Mouse (Mus musculus): ENCODE results near the gene Il17re. TPM values are rescaled to one million over a fixed set of nuclear protein-coding genes. Genes with fewer than 3 reads are reported as not detected.

Il17re gene
- polyA plus RNA-seq, 1 experiment, result not detected

GRCm38 (mm10) chr6:113517434-113518080 is 59.3 kb downstream of the Il17re start:
- Histone ChIP-seq H3K36me3 (ENCODE audit: control insufficient read depth, insufficient read depth) (peaks cover 67% of the 10 kb centered on the region), H3K27me3 (ENCODE audit: control insufficient read depth, insufficient read depth, insufficient read length) (no peaks in the 10 kb centered on the region), H3K79me2 (ENCODE audit: control insufficient read depth, insufficient read depth) (no peaks in the 10 kb centered on the region), H3K4me3 (no peak overlapping the region), H3ac (ENCODE audit: control insufficient read depth, insufficient read length) (no peak overlapping the region), H3K4me2 (ENCODE audit: low read depth) (no peak overlapping the region)
- no peak for TF ChIP-seq POLR2AphosphoS2 (IDR thresholded peaks at IDR 0.05; ENCODE audit: insufficient read length, low read depth)
- no peak for TF ChIP-seq CEBPB (IDR thresholded peaks at IDR 0.05; ENCODE audit: insufficient read depth, poor library complexity, severe bottlenecking)
- TF ChIP-seq MYOG (IDR thresholded peaks at IDR 0.05; ENCODE audit: control insufficient read depth in 1 of 3, insufficient read depth in 1 of 3, insufficient read length in 2 of 3, low read depth in 2 of 3), result peak in 2 of 3 experiments; percentile 50 to 71
- TF ChIP-seq MYOD1 (IDR thresholded peaks at IDR 0.05; ENCODE audit: control insufficient read depth in 1 of 3, insufficient read length in 2 of 3, low read depth in 2 of 3), result peak in 2 of 3 experiments; percentile 64 to 82
- no peak for TF ChIP-seq E2F4 (IDR thresholded peaks at IDR 0.05; ENCODE audit: insufficient read depth)
- TF ChIP-seq TCF3 (IDR thresholded peaks at IDR 0.05; ENCODE audit: insufficient read length, low read depth), result no peak
- no peak for TF ChIP-seq TCF12 (IDR thresholded peaks at IDR 0.05; ENCODE audit: insufficient read depth, poor library complexity, severe bottlenecking)
- TF ChIP-seq REST (IDR thresholded peaks at IDR 0.05; ENCODE audit: insufficient read depth, insufficient read length), result no peak
- TF ChIP-seq USF1 (IDR thresholded peaks at IDR 0.05; ENCODE audit: low read depth), result no peak
- no peak for TF ChIP-seq MAX (IDR thresholded peaks at IDR 0.05; ENCODE audit: low read depth)
- no peak for TF ChIP-seq POLR2A (IDR thresholded peaks at IDR 0.05; ENCODE audit: insufficient read length, low read depth)
- TF ChIP-seq SRF (IDR thresholded peaks at IDR 0.05; ENCODE audit: control insufficient read depth, insufficient read length, low read depth), result no peak

Other genes starting within 250 kb of the Il17re start
- 16.8 TPM for gene Mtmr14, start 220.6 kb upstream of the Il17re start, polyA plus RNA-seq (2012; fragmentation: generic; extraction: Trizol)
- 0.08 TPM for gene Cpne9, start 176.2 kb upstream of the Il17re start, polyA plus RNA-seq (2012; fragmentation: generic; extraction: Trizol)
- gene Brpf1, start 151.3 kb upstream of the Il17re start, polyA plus RNA-seq (2012; fragmentation: generic; extraction: Trizol), result 15.0 TPM
- 11.8 TPM for gene Ogg1, start 131.5 kb upstream of the Il17re start, polyA plus RNA-seq (2012; fragmentation: generic; extraction: Trizol)
- gene Camk1, start 114.5 kb upstream of the Il17re start, polyA plus RNA-seq (2012; fragmentation: generic; extraction: Trizol), result 44.5 TPM
- 32.1 TPM for gene Tada3, start 80.6 kb upstream of the Il17re start, polyA plus RNA-seq (2012; fragmentation: generic; extraction: Trizol)
- gene Arpc4, start 80.4 kb upstream of the Il17re start, polyA plus RNA-seq (2012; fragmentation: generic; extraction: Trizol), result 207 TPM
- 1.9 TPM for gene Ttll3, start 69.2 kb upstream of the Il17re start, polyA plus RNA-seq (2012; fragmentation: generic; extraction: Trizol)
- gene Rpusd3, start 39.1 kb upstream of the Il17re start, polyA plus RNA-seq (2012; fragmentation: generic; extraction: Trizol), result 11.7 TPM
- not detected for gene Cidec, start 22.7 kb upstream of the Il17re start, polyA plus RNA-seq (2012; fragmentation: generic; extraction: Trizol)
- gene Jagn1, start 15.9 kb upstream of the Il17re start, polyA plus RNA-seq (2012; fragmentation: generic; extraction: Trizol), result 92.7 TPM
- gene Il17rc, start 12.9 kb downstream of the Il17re start, polyA plus RNA-seq (2012; fragmentation: generic; extraction: Trizol), result 73.0 TPM
- 78.2 TPM for gene Creld1, start 24.8 kb downstream of the Il17re start, polyA plus RNA-seq (2012; fragmentation: generic; extraction: Trizol)
- 0.22 TPM for gene Prrt3, start 43.4 kb downstream of the Il17re start, polyA plus RNA-seq (2012; fragmentation: generic; extraction: Trizol)
- gene Emc3, start 73.2 kb downstream of the Il17re start, polyA plus RNA-seq (2012; fragmentation: generic; extraction: Trizol), result 86.5 TPM
- 2.3 TPM for gene Fancd2, start 73.2 kb downstream of the Il17re start, polyA plus RNA-seq (2012; fragmentation: generic; extraction: Trizol)
- 0.04 TPM for gene Fancd2os, start 142.2 kb downstream of the Il17re start, polyA plus RNA-seq (2012; fragmentation: generic; extraction: Trizol)
- gene Brk1, start 146.3 kb downstream of the Il17re start, polyA plus RNA-seq (2012; fragmentation: generic; extraction: Trizol), result 199 TPM
- gene Vhl, start 165.5 kb downstream of the Il17re start, polyA plus RNA-seq (2012; fragmentation: generic; extraction: Trizol), result 20.6 TPM
- 17.0 TPM for gene Irak2, start 180.0 kb downstream of the Il17re start, polyA plus RNA-seq (2012; fragmentation: generic; extraction: Trizol)
- 21.0 TPM for gene Tatdn2, start 238.6 kb downstream of the Il17re start, polyA plus RNA-seq (2012; fragmentation: generic; extraction: Trizol)